Mouse (Mus musculus) heart, postnatal 25 days (tissue): ENCODE results near the gene Large1. TPM values are rescaled to one million over a fixed set of nuclear protein-coding genes. Genes with fewer than 3 reads are reported as not detected.
"Not testable (repeated sequence)": the region's sequence is repeated elsewhere in the genome, so short reads cannot be mapped to it uniquely, and the experiment has no call there.

Experiments used
- DNase-seq: peaks from one replicate; pipeline ENCODE4 v3.0.0; 2022; ENCODE audit warnings: low spot score
- intact Hi-C: fragments of 180-260 bp; cut with DNase I; formaldehyde crosslinking; loops from one replicate; pipeline ENCODE4 v1.15.1; 2025
- total RNA-seq, 2 experiments: library from RNA; stranded (reverse); gene quantifications; 2 replicates each; pipeline ENCODE4 v1.2.3; 2021

The Large1 gene
- total RNA-seq, 2 experiments from 2014 or later = 30.9 to 32.3 TPM

DNA sequence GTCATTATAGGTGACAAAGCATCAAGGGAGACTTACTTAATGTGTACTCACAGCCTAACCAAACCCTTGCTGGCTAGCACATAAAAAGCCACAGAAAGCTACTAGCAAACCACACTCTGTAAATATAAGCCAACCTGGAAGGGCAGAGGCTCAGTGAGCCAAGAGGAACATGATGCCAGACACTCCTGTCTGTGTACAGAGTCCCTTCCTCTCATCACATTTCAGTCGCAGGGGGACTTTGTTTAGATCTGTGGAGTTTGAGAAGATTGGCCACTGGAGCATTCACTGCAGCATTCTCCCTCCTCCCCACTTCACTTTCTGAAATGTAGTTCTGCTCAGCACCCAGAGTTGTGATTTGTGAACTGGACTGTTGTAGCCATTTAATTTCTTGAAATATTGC is 291.9 kb downstream of the Large1 start:
- DNase-seq = no peak
- intact Hi-C loops = no loop called here

GRCm38 (mm10) chr8:73054726-73055125 is 298.6 kb downstream of the Large1 start:
- DNase-seq = no peak
- intact Hi-C loops = no loop called here

DNA sequence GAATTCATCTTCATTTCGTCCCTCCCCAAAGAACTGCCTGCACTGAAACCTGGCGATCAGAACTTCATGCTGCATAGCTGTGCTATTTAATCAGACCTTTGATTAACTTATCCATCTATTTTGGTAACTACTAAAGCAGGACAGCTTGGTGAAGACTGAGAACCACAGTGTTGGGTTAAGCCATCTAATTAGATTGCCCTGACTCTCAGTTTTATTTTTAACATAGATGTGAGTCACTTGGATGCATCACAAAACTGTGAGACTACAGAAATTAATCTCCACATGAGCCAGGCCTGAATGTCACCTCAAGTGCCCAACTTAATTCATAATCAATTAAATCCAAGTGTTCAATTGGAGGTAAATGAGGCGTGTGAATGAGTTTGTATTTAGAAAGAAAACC is 299.5 kb downstream of the Large1 start:
- intact Hi-C loops = no loop called here
- DNase-seq = no peak

- intact Hi-C loops = no loop called here
- DNase-seq = no peak
These were observed 300.9 kb downstream of the Large1 start for GRCm38 (mm10) chr8:73052414-73052813.

- DNase-seq = no peak
- intact Hi-C loops = no loop called here
These were observed 305.2 kb downstream of the Large1 start for GRCm38 (mm10) chr8:73048136-73048535.

- intact Hi-C loops = no loop called here
- DNase-seq = no peak
These were observed 323.6 kb downstream of the Large1 start for GRCm38 (mm10) chr8:73029787-73030186.

DNA sequence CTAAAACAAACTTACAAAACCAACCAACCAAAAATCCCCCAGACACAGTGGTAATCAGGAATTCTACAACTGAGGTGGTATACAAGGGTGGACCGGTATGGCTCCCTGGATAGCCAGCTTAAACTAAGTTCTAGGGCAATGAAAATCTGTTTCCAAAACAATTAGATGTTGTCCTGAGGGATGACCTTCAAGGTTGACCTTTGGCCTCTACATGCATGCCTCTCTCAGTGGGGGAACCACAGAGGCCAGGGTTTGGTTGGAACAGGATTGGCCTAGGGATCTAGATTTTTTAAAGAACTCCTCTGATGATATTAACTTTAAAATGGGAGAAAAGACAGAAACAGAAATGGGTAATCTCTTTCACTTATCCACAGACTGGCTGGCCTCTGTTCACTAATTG is 335.1 kb downstream of the Large1 start:
- intact Hi-C loops = no loop called here
- no peak for DNase-seq

GRCm38 (mm10) chr8:73017601-73018000 is 335.7 kb downstream of the Large1 start:
- no peak for DNase-seq
- intact Hi-C loops = no loop called here

GRCm38 (mm10) chr8:73016303-73016702 is 337.0 kb downstream of the Large1 start:
- intact Hi-C loops = no loop called here
- no peak for DNase-seq

GRCm38 (mm10) chr8:73007489-73007888 is 345.9 kb downstream of the Large1 start:
- no peak for DNase-seq
- intact Hi-C loops = loop anchor here (10.0 kb wide), 2 partner anchors 217 to 347 kb away; partner anchors contain the start of gene Large1

GRCm38 (mm10) chr8:73003858-73004257 is 349.5 kb downstream of the Large1 start:
- no peak for DNase-seq
- intact Hi-C loops = loop anchor here (10.0 kb wide), 2 partner anchors 221 to 351 kb away; partner anchors contain the start of gene Large1

DNA sequence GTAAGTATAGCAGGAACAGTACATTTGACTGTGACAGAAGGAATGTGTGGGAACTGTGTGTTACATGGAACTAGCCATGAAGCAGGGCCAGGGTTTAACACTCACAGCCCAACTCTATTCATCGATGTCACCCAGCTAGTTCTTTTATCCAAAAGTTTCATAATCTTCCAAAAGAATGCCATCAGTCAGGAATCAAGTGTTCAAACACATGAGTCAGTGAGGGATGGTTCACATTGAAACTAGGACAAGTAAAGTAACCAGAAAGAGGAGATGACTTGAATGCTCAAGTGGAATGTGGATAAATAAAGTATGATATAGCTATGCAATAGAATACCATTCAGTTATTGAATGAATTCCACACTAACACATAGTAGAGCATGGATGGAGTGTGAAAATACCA is 359.5 kb downstream of the Large1 start:
- intact Hi-C loops = no loop called here

DNA sequence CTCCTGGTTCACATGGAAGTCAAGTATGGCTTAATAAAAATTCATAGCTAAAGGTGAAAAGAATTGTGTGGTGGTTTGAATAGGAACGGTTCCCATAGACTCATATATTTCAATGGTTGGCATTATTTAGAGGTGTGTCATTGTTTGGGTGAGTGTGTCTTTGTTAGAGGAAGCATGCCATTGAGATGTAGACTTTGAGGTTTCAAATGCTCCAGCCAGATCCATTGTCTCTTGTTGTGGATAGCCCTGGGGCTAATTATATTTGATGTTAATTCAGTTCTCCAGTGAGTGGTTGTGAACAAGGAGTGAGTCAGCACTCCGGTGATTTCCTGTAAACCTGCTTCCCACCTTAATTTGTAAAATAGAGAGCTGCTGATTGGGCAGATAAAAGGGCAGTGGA is 362.9 kb downstream of the Large1 start:
- intact Hi-C loops = no loop called here
- DNase-seq = no peak

More for the DNA sequence above, 359.5 kb downstream of the Large1 start:
- no peak for DNase-seq

DNA sequence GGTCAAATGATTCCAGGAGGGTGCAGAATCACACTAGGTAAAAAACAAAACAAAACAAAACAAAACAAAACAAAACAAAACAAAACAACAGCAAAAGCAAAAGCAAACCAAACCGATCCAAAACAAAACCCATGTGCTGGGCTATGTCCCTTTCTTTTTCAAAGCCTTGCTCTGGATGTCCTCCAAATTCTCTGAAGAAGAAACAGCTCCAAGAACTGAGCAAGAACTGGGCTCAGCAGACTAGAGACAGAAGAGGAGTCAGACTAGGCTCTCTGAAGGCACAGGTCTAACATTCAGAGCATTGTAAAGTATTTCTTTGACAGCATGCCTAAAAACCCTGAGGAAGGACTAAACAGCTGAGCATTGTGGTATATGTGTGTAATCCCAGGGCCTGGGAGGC is 370.5 kb downstream of the Large1 start:
- intact Hi-C loops = no loop called here
- no peak for DNase-seq

GRCm38 (mm10) chr8:72955074-72955473 is 398.3 kb downstream of the Large1 start:
- DNase-seq = no peak
- intact Hi-C loops = no loop called here

DNA sequence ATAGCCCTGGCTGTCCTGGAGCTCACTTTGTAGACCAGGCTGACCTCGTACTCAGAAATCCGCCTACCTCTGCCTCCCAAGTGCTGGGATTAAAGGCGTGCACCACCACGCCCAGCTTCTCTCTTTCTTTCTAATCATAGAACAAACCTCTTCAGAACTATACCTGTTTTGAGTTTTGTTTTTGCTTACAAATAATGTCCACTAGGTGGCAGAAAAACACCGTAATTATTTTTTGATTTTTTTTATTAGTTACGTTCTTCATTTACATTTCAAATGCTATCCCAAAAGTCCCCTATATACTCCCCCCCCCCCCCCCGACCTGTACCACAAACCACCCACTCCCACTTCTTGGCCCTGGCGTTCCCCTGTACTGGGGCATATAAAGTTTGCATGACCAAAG is 411.9 kb downstream of the Large1 start:
- DNase-seq, intact Hi-C loops: not testable (repeated sequence)

DNA sequence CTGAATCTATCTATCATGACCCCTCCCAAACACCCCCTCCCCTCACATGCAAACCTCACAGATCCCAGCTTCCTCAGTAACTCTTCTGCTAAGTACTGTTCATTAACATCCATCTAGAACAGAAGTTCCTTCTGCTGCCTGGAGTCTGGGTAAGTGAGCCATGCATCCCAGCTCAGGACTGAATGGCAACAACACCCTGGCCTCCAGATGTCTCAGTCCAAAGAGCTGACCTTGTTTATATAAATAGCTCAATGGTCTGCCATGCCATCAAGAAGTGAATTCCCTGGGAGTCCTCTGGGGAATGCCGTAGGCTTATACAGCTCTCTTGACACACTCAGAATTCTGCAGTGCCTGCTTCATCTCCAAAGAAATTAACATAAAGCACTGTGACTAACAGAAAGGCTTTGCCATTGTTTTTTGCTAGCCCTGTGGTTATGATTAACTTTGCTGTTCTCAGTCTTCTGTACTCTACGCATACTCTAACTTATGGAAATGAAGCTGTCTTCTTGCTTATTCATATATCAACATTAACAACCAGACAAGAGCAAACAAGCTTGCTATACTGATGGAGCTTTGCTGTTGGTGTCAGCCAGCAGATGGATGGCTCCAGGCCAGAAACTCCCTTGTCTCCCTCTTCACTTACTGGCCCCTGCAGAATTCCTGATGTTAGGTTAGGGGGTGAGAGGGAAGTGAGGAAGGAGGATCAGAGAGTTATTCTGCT is 434.0 kb downstream of the Large1 start:
- intact Hi-C loops = no loop called here
- no peak for DNase-seq

- no peak for DNase-seq
- intact Hi-C loops = no loop called here
These were observed 447.8 kb downstream of the Large1 start for GRCm38 (mm10) chr8:72905491-72905890.

DNA sequence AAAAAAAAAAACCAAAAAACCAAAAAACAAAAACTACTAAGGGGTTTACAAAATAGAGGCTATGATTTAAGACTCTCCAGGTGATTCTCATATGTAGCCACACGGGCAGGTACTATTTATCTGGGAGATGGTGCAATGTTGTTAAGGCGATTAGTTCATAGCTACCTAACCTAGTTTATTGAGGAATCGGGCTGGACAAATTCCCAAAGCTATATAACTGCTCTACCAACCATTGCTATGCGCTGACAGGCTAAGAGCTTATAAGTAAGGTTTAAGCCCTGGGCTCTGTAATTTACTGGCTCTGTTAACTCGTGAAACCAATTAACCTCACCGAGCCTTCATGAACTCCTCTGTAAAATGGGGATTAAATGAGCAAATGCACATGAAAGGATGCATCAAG is 451.7 kb downstream of the Large1 start:
- intact Hi-C loops = no loop called here
- DNase-seq = no peak

- DNase-seq = no peak
- intact Hi-C loops = no loop called here
These were observed 454.0 kb downstream of the Large1 start for GRCm38 (mm10) chr8:72899321-72899720.

GRCm38 (mm10) chr8:72883033-72883432 is 470.3 kb downstream of the Large1 start:
- intact Hi-C loops = no loop called here
- no peak for DNase-seq

- DNase-seq = no peak
- intact Hi-C loops = no loop called here
These were observed 479.9 kb downstream of the Large1 start for GRCm38 (mm10) chr8:72873411-72873810.
